Comparison of ENCODE assay signal across 8 mouse cellular contexts in the genomic region with DNA sequence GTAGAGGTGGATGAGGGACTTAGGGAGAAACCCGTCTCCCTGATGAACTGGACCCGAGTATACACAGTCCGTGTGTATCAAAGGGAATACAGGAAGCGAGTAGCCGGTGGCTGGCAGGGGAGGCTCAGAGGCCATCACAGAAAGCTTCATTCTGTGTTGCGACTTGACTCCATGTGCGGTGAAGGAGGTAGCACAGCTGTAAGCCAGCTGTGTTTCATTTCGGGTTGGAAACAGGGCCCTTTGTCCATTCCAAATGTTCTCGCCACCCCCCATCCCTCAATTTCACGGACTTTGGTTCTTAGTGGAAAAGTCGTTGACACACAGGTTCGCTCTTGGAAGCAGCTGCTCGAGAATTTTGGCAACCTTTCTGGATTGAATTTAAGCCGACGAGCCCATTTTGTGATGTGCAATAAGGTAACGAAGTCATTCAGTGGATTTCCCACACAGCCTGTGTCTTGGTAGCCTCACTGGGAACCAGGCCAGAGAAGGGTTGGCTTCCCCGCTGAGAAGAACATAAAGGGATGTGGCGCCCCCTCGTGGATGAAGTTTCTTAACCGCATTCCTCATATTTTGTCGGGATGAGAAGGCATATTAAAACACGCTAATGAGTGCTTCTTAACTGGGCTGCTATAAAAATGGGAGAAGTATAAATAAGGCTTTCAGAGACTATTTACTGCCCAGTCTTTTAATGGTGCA. TPM values are rescaled to one million over a fixed set of nuclear protein-coding genes. Genes with fewer than 3 reads are reported as not detected.
DNase-seq lines count a peak whose midpoint lies in the region; ATAC-seq lines count a peak whose summit lies in the region.

No protein-coding gene starts in this region.

- peak; percentile 84 to 94 for DNase-seq in adrenal gland, adult (ENCODE audit: inconsistent age in 2 of 2, low spot score in 1 of 2)
- peak; percentile 90 to 94 for DNase-seq in cerebellum, postnatal 36 days
- DNase-seq in gastrocnemius, adult 18-20 months (ENCODE audit: low spot score), result peak; percentile 88
- peak; percentile 96 for DNase-seq in hindbrain, embryonic 14.5 days (ENCODE audit: low spot score)
- DNase-seq in layer of hippocampus, postnatal 14 days (ENCODE audit: low spot score in 2 of 2), result peak; percentile 86 to 94
- peak; percentile 92 for DNase-seq in lung, postnatal 36 days
- peak; percentile 98 for DNase-seq in right cerebral cortex, postnatal 14 days

- H3K4me3 ChIP-seq in hindbrain, embryonic 14.5 days (replicated peaks; ENCODE audit: low read length), result no peak overlapping the region

- H3K9ac ChIP-seq in hindbrain, embryonic 14.5 days, result no peak overlapping the region

- peak; percentile 74; the same call in 1 of the 2 replicates for ATAC-seq in hindbrain, embryonic 14.5 days (ENCODE audit: low FRiP score)
- no peak for ATAC-seq in erythroid progenitor cell, adult 5-6 weeks (replicated peaks; ENCODE audit: low FRiP score, poor library complexity, severe bottlenecking)

- H3K9me3 ChIP-seq in hindbrain, embryonic 14.5 days (ENCODE audit: control insufficient read depth, low read length), result no peaks in the 10 kb centered on the region

- H3K27me3 ChIP-seq in hindbrain, embryonic 14.5 days (ENCODE audit: control insufficient read depth, insufficient read depth, low read length), result 0 out of 2 replicates have a peak, but pooled peaks cover 2% of the 10 kb centered on the region

- peaks cover 4% of the 10 kb centered on the region; the same call in 1 of the 2 replicates for H3K4me1 ChIP-seq in hindbrain, embryonic 14.5 days (replicated peaks; ENCODE audit: control insufficient read depth, insufficient read depth, low read length)

- peak overlapping the region; percentile 37 for H3K4me2 ChIP-seq in hindbrain, embryonic 14.5 days (replicated peaks)

- H3K36me3 ChIP-seq in hindbrain, embryonic 14.5 days (replicated peaks; ENCODE audit: control insufficient read depth, insufficient read depth), result no peaks in the 10 kb centered on the region

- H3K27ac ChIP-seq in hindbrain, embryonic 14.5 days, result no peak overlapping the region; the same call in 1 of the 2 replicates

- WGBS in hindbrain, embryonic 14.5 days, result 40% methylated on average over 22 of the region's 22 CpGs

RNA-seq across cellular contexts. Expression of a gene that starts 39.4 kb away (rescaled TPM):
- 1 to 10 TPM; 2.8 to 4.8 TPM for total RNA-seq in gastrocnemius, adult 18-20 months (2021)
- polyA plus RNA-seq in hindbrain, embryonic 14.5 days (2014; fragmentation: Nextera tagmentation; extraction: Ambion mirVana), result 12.1 and 12.6 TPM in 2 replicates
- 10 to 100 TPM; 20.8 to 26.0 TPM for total RNA-seq in layer of hippocampus, postnatal 14 days (2021)
- total RNA-seq in erythroid progenitor cell, adult 5-6 weeks (2015; ENCODE audit: low replicate concordance), result not detected in 2 replicates
- 1.2 TPM in 1 of 2 replicates, not detected in the other for total RNA-seq in erythroid progenitor cell, adult 5-6 weeks (2017; ENCODE audit: low replicate concordance)
